Mouse (Mus musculus) left cerebral cortex, postnatal 25 days (tissue): ENCODE results near the gene Tkfc. TPM values are rescaled to one million over a fixed set of nuclear protein-coding genes. Genes with fewer than 3 reads are reported as not detected.
A peak's percentile ranks its signal among the peaks of the same experiment; 100 is the strongest.

ENCODE experiments used
- DNase-seq, 2 experiments: peaks; one replicate each; pipeline ENCODE4 v3.0.0; 2022; ENCODE audit warnings: low spot score in 2 of 2, mixed read lengths in 1 of 2
- intact Hi-C: fragments of 180-260 bp; cut with DNase I; formaldehyde crosslinking; loops from one replicate; pipeline ENCODE4 v1.15.1; 2025
- total RNA-seq, 2 experiments: library from RNA; stranded (reverse); gene quantifications; 2 replicates each; pipeline ENCODE4 v1.2.3; 2021

Gene Tkfc
- total RNA-seq, 2 experiments from 2014 or later = 20.4 to 21.3 TPM

- peak; percentile 88 to 90 for DNase-seq
Measured at GRCm38 (mm10) chr19:10555624-10556510, 49.6 kb downstream of the Tkfc start, which contains the start of gene Tmem216. Gene Tmem216, minus strand, starts transcription at chr19:10556238.

DNA sequence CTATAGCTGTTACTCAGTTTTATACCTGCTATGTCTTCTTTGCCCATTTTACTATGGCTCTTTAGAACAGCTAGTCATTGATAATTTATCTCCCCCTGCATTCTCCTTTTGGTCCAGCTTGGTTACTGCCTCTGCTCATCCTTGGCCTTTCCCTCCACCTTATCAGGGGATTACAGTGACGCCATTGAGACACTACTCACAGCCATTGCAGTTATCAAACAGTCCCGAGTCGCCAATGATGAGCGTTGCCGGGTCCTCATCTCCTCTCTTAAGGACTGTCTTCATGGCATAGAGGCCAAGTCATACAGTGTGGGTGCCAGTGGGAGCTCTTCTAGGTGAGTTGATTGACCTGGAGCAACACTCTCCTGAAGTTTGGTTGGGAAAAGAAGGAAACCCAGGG, 66.0 kb downstream of the Tkfc start:
- intact Hi-C loops = loop anchor here (5.0 kb wide), 1 partner anchor 78 kb away; no protein-coding TSS in a partner anchor
- DNase-seq = no peak

More at GRCm38 (mm10) chr19:10555624-10556510, 49.6 kb downstream of the Tkfc start, which contains the start of gene Tmem216:
- intact Hi-C loops = loop anchor here (1.0 kb wide), 2 partner anchors 21 to 49 kb away; partner anchors contain the start of genes Cyb561a3, Ddb1, Tkfc and Tmem138

Other genes starting within 250 kb of the Tkfc start
- gene Syt7, start 216.6 kb downstream of the Tkfc start, total RNA-seq = 100 to 1,000 TPM; 309 to 332 TPM
- 10 to 100 TPM in 1 of 2 experiments, 1 to 10 TPM in 1; 4.8 to 30.6 TPM for gene Lrrc10b, start 148.2 kb downstream of the Tkfc start, total RNA-seq
- 1 to 10 TPM in 1 of 2 experiments, under 1 TPM in 1; 0.80 to 1.1 TPM for gene Ppp1r32, start 122.7 kb downstream of the Tkfc start, total RNA-seq
- gene Cpsf7, start 80.4 kb downstream of the Tkfc start, total RNA-seq = 10 to 100 TPM; 68.8 to 73.5 TPM
- gene Sdhaf2, start 79.5 kb downstream of the Tkfc start, total RNA-seq = 10 to 100 TPM; 53.7 to 60.0 TPM
- 10 to 100 TPM; 10.7 to 11.5 TPM for gene Tmem216, start 49.4 kb downstream of the Tkfc start, total RNA-seq
- 10 to 100 TPM; 12.2 to 13.9 TPM for gene Cyb561a3, start 28.5 kb downstream of the Tkfc start, total RNA-seq
- gene Tmem138, start 28.3 kb downstream of the Tkfc start, total RNA-seq = 10 to 100 TPM; 12.4 to 13.6 TPM
- 100 to 1,000 TPM; 193 to 194 TPM for gene Ddb1, start 327 bp downstream of the Tkfc start, total RNA-seq
- gene Vwce, start 28.6 kb upstream of the Tkfc start, total RNA-seq = under 1 TPM; 0.18 to 0.50 TPM
- gene Pga5, start 72.4 kb upstream of the Tkfc start, total RNA-seq = not detected
- 10 to 100 TPM; 27.3 to 32.3 TPM for gene Vps37c, start 83.1 kb upstream of the Tkfc start, total RNA-seq
- not detected for gene Cd5, start 133.3 kb upstream of the Tkfc start, total RNA-seq
- gene Cd6, start 224.4 kb upstream of the Tkfc start, total RNA-seq = 1 to 10 TPM; 1.9 to 3.3 TPM
- 1 to 10 TPM; 1.9 to 2.0 TPM for gene Slc15a3, start 234.1 kb upstream of the Tkfc start, total RNA-seq